Mouse (Mus musculus) small intestine, adult 2 months (tissue): ENCODE results near the gene Rasal2. TPM values are rescaled to one million over a fixed set of nuclear protein-coding genes. Genes with fewer than 3 reads are reported as not detected.

Experiments
- H3K27ac ChIP-seq: fragments of 200-500 bp; 2 replicates; pipeline ENCODE4 v1.5.1; 2012; ENCODE audit warnings: low read depth, low read length, control low read depth, inconsistent platforms; ENCODE audit not compliant: insufficient read depth
- H3K27me3 ChIP-seq: fragments of 200-500 bp; 2 replicates; pipeline ENCODE4 v1.6.1; 2012; ENCODE audit warnings: mild to moderate bottlenecking, moderate library complexity, low read length, inconsistent platforms; ENCODE audit not compliant: control insufficient read depth, insufficient read depth
- H3K36me3 ChIP-seq: fragments of 200-500 bp; 2 replicates; pipeline ENCODE4 v1.6.1; 2012; ENCODE audit warnings: mild to moderate bottlenecking, low read length, control low read depth, inconsistent platforms; ENCODE audit not compliant: control insufficient read depth, insufficient read depth
- H3K4me1 ChIP-seq: fragments of 200-500 bp; 2 replicates; pipeline ENCODE4 v1.6.1; 2012; ENCODE audit warnings: low read length, inconsistent platforms, mixed read lengths; ENCODE audit not compliant: control insufficient read depth, insufficient read depth, insufficient read length
- H3K4me3 ChIP-seq: fragments of 200-500 bp; 2 replicates; pipeline ENCODE4 v1.5.1; 2012; ENCODE audit warnings: low read depth, mild to moderate bottlenecking, control low read depth, inconsistent platforms, low read length, moderate library complexity
- CTCF ChIP-seq: fragments of 200-500 bp; IDR thresholded peaks from 2 replicates; pipeline ENCODE4 v1.5.1; 2012; ENCODE audit warnings: low read depth, mild to moderate bottlenecking, control low read depth, inconsistent platforms, low read length, moderate library complexity, mixed read lengths; ENCODE audit not compliant: insufficient replicate concordance, insufficient read length; ENCODE audit errors: extremely low read depth
- POLR2A ChIP-seq: fragments of 200-500 bp; IDR thresholded peaks from 2 replicates; pipeline ENCODE4 v1.6.1; 2012; ENCODE audit warnings: low read depth, mild to moderate bottlenecking, control low read depth, inconsistent platforms, low read length, moderate library complexity
- WGBS: fragments of 180-500 bp; shearing (Covaris S2); methylation state at CpG from one replicate; pipeline ENCODE4 v1.1.7; 2018; 5-methylcytosine and 5-hydroxymethylcytosine counted together
- polyA plus RNA-seq: library from polyadenylated mRNA; depleted of rRNA; stranded (reverse); fragments of >200 nt; gene quantifications from 2 replicates; pipeline ENCODE4 v1.2.3, GENCODE M21; 2012

Rasal2 gene
- polyA plus RNA-seq, 1 experiment = 1.4 TPM

GRCm38 (mm10) chr1:157141014-157141413, 271.4 kb downstream of the Rasal2 start:
- Histone ChIP-seq H3K27ac (no peak overlapping the region), H3K36me3 (no peaks in the 10 kb centered on the region; the same call in 1 of the 2 replicates), H3K27me3 (no peaks in the 10 kb centered on the region), H3K4me3 (no peak overlapping the region), H3K4me1 (0 out of 2 replicates have a peak, but pooled peaks cover 2% of the 10 kb centered on the region)
- no peak for TF ChIP-seq CTCF
- no peak for TF ChIP-seq POLR2A
- WGBS = 81% methylated on average over 3 of the region's 3 CpGs

DNA sequence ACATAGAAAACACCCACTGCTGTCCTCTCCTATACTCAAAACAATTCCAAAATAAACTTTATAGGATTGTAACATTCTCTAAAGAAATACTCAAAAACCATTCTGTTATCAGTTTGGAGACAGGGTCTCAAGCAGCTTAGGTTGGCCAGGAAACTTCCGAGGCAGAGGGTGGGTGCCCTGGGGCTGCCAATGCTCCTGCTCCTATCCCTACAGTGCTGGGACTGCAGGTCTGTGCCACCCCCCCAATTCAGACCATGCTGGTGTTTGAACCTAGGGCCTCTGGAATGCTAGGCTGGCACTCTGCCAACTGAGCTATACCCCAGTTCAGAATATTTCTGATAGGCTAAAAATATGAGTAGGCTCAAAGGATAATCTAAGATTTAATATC, 274.5 kb downstream of the Rasal2 start:
- H3K4me3 ChIP-seq = no peak overlapping the region
- H3K36me3 ChIP-seq = no peaks in the 10 kb centered on the region
- no peak overlapping the region for H3K27ac ChIP-seq
- no peaks in the 10 kb centered on the region for H3K27me3 ChIP-seq
- TF ChIP-seq CTCF (no peak), POLR2A (no peak)
- H3K4me1 ChIP-seq = no peaks in the 10 kb centered on the region
- WGBS = 94% methylated on average over 1 of the region's 1 CpGs

DNA sequence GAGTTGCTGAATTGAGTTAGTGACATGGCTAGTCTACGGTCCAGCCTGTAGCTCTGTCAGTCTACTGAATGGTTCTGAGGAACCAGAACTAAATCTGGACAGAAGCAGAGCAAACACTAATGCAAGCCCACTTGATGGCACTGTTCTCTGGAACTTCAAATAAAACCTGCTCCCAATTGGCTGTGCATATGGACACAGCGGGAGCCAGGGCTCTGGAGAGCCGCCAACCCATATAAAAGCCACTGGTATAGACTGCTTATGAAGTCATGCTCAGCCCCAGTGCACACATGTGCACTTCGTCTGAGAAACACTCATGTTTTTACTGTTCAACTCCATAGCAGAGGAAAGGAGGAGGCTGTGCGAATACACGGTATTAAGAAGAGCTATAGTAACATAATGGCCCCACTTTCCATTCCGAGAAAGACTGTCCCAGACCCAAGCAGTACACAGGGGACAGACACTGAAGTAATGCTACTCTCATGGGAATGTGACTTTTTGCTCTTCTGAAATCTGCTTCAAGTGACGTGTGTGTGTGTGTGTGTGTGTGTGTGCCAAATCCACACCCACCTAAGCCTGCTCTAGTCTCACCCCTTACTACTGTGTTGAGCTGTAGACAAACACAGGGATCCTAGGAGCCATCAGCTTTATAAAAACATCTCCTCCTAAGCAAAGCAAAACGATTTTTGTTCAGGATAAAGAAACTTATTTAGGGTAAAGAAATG, 275.1 kb downstream of the Rasal2 start:
- WGBS = 78% methylated on average over 9 of the region's 9 CpGs
- Histone ChIP-seq H3K36me3 (no peaks in the 10 kb centered on the region), H3K4me3 (no peak overlapping the region), H3K4me1 (no peaks in the 10 kb centered on the region), H3K27ac (no peak overlapping the region), H3K27me3 (no peaks in the 10 kb centered on the region)
- TF ChIP-seq CTCF (no peak), POLR2A (no peak)

- H3K36me3 ChIP-seq = no peaks in the 10 kb centered on the region
- H3K4me1 ChIP-seq = no peaks in the 10 kb centered on the region
- WGBS = 90% methylated on average over 2 of the region's 2 CpGs
- H3K4me3 ChIP-seq = no peak overlapping the region
- no peak overlapping the region for H3K27ac ChIP-seq
- peaks cover 3% of the 10 kb centered on the region; the same call in 1 of the 2 replicates for H3K27me3 ChIP-seq
- no peak for TF ChIP-seq POLR2A
- no peak for TF ChIP-seq CTCF
Observed at GRCm38 (mm10) chr1:157128219-157128618, 284.2 kb downstream of the Rasal2 start.

- Histone ChIP-seq H3K27me3 (peaks cover 3% of the 10 kb centered on the region; the same call in 1 of the 2 replicates), H3K4me1 (no peaks in the 10 kb centered on the region), H3K36me3 (no peaks in the 10 kb centered on the region), H3K27ac (no peak overlapping the region), H3K4me3 (no peak overlapping the region)
- WGBS = 35% methylated on average over 3 of the region's 3 CpGs
- TF ChIP-seq CTCF = no peak
Observed at GRCm38 (mm10) chr1:157123836-157124235, 288.6 kb downstream of the Rasal2 start.

DNA sequence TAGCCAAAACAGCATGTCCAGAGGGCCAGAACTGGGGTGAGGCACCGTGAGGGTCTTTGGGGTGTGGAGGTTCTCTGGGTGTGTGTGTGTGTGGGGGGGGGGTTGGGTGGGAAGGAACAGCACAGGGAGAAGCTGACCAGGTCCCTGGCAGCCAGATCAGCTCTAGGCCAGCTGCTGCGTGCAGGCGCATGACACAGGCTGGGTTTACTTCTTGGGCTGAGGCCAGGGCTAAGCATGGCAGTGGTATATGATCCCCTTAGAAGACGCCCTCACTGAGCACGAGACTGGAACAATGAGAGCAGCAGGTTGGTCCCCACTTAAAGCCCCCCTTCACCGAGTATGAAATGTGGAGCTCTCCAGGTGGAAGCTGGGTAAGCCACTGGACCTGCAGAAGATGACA, 293.2 kb downstream of the Rasal2 start:
- Histone ChIP-seq H3K4me3 (no peak overlapping the region), H3K36me3 (no peaks in the 10 kb centered on the region), H3K27me3 (no peaks in the 10 kb centered on the region), H3K4me1 (no peaks in the 10 kb centered on the region), H3K27ac (no peak overlapping the region)
- TF ChIP-seq POLR2A = no peak
- TF ChIP-seq CTCF = no peak
- WGBS = 74% methylated on average over 6 of the region's 6 CpGs

GRCm38 (mm10) chr1:157117440-157117839, 295.0 kb downstream of the Rasal2 start:
- Histone ChIP-seq H3K4me3 (no peak overlapping the region), H3K36me3 (no peaks in the 10 kb centered on the region), H3K27ac (no peak overlapping the region), H3K4me1 (no peaks in the 10 kb centered on the region), H3K27me3 (no peaks in the 10 kb centered on the region)
- no peak for TF ChIP-seq POLR2A
- TF ChIP-seq CTCF = no peak
- WGBS = 83% methylated on average over 3 of the region's 3 CpGs
